Mouse (Mus musculus): ENCODE measurements at regions not wholly inside any gene's neighbourhood (a gene's known extent, or its start where the extent isn't known, plus 50 kb on each side); places are given as distances from the start of the nearest gene placed in this dataset.
A peak's percentile ranks its signal among the peaks of the same experiment; 100 is the strongest.

DNA sequence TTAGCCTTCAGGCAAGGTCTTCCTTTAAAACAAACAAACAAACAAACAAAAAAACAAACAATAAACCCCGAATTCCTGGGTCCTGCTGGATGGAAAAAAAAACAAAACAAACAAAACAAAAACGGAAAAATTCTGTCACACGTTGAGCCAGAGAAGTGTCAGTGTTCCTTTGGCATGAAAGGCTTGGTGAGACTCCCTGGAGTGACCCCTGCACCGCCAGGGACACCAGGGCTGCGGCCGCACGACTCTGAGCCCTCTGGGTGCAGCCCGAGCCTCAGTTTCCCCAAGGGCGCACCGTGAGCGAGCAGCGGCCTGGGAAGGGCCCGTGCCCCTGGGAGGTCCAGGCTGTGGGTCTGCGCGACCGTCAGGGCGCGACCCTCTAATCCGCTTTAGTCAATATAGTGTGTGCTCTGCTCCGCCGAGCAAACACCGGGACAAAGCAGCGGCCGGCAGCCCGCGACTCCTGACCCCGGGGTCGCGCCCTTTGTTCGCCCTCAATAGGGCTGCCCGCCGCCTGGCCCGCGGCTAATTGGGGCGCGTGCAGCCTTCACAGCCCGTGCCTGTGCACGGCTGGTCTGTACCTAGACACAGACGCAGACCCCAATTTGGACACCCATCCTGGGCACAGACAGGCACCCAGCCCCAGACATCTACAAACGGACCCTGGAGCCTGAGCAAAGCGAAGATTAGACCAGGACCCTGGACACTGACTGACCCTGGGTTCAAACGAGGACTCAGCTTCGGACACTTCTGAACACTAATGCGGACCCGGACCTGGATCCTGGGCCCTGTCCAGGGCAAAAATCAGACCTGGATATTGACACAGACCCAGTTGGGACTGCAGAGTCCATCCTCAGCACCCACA, 74.0 kb upstream of the Ppara start:
- no peak for DNase-seq (ENCODE audit: low spot score in 2 of 2)

DNA sequence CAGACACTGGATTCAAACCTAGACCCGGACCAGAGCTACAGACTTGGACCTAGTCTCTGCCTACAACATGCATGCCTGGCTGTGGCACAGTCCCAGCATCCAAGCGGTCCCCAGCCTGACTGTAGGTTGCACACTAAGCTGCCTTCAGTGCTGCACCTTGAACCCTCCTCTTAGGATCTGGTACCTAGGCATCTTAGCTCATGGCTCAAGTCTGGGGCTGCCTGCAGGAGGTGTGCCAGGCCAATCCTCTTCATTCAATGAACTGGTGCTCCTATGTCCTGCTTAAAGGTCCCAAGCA, 73.4 kb upstream of the Ppara start:
- DNase-seq (ENCODE audit: low spot score in 2 of 2): no peak

DNA sequence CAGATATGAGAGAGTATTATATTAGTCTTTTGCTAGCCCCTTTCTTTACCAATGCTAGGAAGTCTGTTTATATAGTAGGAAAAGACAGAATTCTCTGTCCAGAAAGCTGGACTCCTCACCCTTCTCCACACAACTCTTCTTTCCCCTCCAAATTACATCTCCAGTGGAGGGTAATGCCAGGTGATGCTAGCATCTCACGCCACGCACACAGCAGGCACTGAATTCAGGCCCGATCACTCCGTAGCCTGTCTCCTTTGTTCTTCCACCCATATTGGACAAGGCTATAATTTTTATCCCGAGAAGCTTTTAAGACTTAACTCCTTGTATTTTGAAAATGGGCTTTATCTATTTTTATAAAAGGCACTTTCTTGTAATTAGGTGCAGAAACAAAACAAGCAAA, 73.0 kb upstream of the Ppara start:
- no peak for DNase-seq (ENCODE audit: low spot score in 2 of 2)

DNA sequence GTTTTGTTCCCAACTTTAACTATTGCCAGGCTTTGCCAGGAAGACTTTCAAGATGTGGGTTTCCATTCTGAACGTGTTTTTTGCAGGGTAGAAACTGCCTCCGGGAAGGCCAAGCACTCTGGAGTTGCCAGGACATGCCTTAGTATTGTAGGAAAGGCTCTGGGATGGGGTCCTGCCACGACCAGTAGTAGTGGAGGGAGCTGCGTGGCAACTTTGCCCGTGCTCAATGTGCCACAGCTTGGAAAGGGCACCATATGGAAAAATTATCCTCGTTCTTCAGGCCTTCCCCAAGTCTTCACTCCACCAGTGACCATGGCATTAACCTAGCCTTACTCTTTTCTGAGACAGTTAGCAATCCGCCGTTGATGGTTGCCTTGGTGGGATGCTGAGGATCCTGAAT, 72.5 kb upstream of the Ppara start:
- no peak for DNase-seq (ENCODE audit: low spot score in 2 of 2)

DNA sequence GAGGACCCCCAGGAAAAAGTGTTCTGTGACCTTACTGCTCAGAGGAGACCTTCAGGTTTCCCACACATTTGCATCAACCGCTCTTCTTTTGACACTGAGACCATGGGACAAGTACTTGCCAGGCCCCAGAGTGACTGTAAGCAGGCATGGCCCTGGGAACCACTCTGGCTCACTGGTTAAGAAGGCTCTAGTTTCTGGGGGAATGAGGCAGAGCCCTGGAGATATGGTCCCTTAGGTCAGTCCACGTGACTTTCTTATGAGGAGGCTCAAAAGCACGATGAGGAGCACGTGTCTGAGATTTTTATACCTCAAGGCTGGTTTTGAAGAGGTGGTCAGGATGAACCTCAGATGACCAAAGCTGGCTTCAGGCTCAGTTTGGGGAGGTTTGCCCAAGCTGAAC, 72.1 kb upstream of the Ppara start:
- no peak for DNase-seq (ENCODE audit: low spot score in 2 of 2)

DNA sequence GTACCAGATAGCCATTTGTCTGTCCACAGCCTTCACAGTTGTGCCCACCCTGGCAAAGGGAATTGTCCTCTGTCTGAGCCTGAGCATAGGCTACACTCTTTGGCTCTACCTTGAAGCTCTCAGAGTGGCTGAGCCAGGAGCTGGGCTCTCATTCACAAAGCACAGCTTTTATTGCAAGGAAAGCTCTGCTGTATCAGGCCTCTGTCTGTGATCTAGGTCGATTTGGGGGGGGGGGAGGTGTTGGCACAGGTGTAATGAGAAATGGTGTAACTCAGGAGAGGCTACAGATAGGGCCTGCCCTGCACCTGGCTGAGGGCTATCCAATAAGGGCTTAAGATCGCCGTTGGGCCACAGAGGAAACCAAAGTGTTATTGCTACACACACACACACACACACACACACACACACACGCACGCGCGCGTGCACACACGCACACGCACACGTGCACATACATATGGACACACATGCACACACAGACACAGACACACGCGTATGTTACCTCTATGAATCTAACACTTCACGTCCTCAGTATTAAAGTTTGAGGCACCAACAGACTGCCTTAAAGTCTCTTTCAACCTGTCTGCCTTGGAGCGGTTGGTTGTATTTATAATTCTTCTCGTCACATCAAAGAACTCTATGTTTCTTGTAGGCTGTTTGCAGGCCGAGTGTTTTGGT, 70.9 kb upstream of the Ppara start:
- DNase-seq (ENCODE audit: low spot score in 2 of 2): no peak

DNA sequence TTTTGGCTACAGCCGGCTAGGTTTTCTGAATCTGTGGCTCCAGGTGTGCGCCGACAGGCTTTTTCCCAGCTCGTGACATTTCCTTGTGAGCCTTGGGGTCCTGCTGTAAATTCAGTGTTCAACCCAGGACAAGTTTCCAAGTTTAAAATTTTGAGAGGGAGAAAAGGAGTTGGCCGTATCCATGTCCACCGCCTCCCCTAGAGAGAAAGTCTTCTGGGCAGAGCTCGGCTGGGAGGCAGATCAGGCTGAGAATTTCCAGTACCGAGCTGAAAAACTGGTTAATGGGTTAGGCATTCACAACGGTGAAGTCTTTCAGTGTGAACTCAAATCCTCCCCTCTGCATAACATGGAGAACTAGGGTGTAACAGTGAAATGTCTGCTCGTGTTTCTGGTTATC, 70.4 kb upstream of the Ppara start:
- DNase-seq (ENCODE audit: low spot score in 2 of 2): no peak

DNA sequence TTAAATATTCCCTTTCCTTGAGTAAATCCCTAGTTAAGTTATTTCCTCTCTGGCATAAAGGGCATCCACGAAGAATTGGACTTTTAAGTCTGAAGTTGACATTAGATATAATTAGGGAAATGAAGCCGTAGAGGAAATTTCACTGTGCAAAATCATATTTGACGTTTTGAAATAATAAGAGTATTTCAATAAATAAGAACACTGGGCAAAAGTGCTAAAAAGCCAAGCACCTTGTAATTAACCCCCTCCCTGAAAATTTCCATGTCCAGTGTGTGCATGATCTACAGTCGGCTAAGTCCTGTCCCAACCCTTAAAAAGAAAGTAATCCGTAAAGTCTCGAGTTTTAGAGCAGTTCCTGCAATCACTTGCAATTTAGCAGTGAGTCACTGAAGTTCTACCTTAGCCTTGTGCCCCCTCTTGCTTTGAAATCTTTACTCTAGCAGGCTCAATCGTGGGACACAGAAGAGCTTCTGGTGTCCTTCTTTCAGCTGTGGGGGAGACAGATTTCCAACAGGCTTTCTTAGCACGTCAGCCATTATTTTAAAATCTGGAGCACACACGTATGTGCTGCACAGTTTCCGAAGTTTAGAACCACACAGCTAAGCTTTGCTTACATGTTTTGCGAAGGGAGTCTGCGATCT, 69.5 kb upstream of the Ppara start:
- DNase-seq (ENCODE audit: low spot score in 2 of 2): peak in 1 of 2 experiments; percentile 49

DNA sequence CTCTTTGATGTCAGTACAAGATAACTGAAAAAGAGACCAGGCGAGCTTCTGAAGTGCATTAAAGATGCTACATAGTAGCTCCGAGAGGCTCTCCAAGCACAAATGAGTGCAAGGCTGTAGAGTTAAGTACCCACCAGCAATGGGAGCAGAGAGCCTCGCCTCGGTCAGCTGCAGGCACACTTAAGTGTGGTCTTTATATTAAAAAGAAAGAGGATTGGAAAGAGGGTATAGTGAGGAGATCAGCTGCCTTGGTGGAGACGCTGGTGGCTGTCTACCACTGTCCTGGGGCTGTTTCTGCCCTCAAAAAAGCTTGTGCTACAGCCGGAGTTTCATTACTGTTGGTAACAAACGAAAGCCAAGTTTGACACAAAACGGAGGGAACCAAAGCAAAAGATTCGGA, 68.3 kb upstream of the Ppara start:
- no peak for DNase-seq (ENCODE audit: low spot score in 2 of 2)

DNA sequence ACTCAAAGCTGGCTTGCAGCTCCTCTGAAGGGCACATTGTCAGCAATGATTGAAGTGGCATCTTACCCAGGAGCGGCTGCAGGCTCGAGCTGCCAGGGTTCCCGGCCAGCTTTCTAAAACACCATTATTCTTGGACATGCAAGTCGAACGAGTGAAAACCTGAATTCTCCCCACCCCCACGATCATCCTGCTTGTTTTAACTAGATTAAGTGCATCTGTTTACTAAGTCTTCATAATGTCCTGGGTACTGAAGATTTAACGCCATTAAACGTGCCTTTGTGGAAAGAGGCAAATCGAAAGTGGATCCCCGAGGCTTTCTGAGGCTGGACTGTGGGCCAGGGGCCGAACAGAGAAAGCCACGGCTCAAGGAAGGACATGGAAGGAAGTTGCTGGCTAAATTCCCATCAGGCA, 67.4 kb upstream of the Ppara start:
- no peak for DNase-seq (ENCODE audit: low spot score in 2 of 2)

DNA sequence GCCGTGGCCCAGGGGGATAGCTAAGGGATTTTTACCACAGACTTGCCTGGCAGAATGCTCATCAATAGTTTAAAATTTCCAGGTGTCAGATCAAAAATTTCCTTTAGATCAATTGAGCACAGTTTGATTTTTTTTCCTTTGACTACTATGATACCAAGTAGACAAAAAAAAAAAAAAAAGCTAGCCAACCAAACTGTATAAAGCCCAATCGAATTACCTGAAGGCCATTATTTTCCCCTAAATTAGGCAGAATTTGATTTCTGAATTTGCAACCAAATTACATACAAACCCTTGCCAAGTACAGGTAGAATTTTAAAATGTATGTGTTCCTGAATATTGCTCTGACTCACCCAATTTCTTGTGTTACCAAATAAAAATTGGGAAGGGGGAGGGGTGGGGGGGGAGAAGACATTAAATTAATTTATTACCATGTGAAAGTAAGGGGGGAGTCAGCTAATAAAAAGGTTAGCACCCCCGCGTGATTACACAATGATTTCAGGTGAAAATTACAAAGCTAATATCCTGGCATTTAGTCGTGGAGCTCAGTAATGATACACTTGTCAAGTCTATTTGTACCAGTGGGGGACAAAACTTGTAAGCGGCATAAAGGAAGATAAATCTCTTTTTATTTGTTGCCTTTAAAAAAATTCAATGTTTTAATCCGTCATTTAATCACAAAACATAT, 66.7 kb upstream of the Ppara start:
- DNase-seq (ENCODE audit: low spot score in 2 of 2): no peak

DNA sequence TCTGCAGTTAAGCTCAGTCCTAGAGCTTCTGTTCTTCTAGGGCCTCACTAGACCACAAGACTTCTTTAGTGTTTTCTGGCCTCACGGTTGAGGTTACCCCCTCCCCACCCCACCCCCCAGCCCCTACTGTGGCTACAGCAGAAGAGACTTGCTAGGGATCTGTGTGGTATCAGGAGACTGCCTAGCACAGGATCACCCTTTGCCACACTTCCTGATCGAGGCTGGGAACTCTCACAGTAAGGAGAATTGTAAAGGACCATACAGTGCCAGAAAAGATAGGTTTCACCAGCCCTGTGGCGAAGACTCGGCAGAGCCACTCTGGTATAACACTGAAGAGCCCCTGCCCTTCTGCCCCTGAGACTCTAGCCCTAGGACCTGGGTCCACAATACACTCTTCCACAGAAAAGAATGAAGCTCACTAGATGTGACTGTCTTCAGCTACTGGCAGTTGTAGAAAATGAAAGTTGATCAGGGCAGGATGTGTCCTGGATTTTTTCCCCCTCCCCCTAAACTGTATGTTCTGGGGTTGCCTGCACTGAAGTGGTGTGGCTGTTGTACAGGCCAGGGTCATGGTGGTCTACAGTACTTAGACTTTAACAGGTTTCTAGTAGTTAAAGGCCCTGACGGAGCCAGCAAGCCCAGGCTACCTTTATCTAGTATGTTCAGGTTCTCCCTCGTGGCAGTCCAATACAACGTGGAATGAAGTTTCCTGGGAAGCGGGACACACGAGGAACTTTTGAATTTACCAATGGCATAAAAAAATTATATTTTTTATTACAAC, 65.7 kb upstream of the Ppara start:
- DNase-seq (ENCODE audit: low spot score in 2 of 2): no peak

DNA sequence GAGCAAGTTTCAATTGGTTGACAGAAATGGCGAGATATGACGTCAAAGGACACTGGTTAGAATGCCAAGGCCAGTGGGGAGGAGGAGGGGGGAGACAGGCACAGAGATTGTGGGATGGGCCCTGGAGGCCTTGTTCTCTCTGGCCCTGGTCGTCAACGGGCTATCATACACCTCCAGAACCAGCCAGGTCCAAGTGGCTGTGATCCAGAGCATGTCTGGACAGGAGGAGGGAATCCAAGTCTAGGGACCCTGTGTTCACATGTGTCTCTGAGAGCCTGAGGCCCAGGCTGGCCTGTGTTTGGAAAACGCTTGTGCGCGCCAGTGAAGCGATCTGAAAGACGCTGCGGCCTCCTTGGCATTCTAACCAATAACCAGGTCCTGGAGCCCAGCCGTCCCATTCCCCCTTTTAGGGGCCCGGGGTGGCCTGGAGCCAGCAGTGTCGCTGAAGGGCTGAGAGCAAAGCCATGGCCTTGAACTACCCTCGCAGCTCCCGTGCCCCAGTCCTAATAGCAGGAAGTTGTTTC, 65.1 kb upstream of the Ppara start:
- DNase-seq (ENCODE audit: low spot score in 2 of 2): peak; percentile 74 to 86

DNA sequence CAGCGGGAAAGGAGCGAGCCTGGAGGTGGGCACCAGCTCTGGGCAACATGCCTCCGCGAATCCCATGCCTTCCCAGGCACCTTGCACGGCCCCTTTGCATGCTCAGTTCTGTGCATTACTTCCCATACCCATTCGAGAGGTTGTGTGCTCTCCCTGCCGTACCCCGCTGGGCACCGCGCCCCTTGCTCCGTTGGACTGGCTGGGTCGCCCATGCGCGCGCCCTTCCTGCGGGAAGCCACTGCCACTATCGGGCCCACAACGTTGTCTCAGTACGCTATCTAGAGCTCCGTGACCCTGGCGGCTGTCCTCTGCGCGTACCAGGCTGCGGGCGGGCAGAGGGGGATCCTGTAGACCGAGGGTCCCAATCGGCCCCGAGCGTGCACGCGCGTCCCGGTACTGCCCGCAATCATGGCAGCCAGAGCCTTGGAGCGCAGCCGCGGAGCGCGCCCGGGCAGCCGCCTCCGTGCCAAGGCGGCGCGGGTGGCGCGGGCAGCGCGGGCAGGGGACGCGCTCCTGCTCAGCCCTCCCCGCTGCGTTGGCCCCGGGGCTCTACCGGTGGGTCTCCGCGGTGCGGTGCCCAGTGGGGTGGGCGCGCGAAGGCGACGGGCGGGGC, 64.5 kb upstream of the Ppara start:
- peak; percentile 68 to 82 for DNase-seq (ENCODE audit: low spot score in 2 of 2)

DNA sequence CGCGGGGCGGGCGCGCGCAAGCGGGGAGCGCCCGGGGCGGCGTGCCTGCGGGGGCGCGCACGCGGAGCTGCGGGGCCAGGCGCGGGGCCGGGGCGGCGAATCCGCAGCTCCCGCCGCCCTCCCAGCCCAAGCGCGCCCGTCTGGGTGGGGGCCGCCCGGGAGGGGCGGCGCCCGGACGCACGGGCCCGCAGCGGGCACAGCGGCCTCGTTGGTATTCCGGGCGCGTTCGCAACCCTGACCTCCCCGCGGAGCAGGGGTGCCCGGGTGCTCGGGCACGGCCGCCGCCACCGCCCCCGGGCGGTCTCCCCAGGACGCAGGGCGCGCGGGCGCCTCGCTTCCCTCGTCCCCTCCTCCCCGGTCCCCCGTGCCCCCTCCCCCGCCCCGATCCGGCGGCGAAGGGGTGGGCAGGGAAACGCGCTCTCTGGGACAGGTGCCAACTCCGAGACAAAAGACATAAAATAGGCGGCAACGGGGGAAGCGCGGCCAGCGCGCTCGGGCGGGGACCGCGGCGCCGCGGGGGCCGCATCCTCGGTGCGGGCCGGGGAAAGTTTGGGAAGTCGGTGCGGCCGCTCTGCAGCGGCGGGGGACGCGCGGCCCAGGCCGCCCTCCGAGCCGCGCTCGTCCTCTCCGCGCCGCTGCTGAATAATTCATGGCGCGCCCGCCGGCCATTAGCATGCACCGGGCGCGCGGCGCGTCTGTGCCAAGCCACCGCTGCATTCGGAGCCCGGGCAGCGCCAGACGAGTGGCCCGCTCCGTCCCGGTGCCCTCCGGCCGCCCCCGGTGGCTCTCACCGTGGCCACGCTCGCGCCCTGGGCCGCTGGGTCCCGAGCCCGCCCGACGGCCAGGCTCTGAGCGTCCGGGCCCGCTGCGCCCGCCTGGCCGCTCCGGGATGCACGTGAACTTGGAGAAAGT, 63.7 kb upstream of the Ppara start:
- DNase-seq (ENCODE audit: low spot score in 2 of 2): peak; percentile 81 to 91

DNA sequence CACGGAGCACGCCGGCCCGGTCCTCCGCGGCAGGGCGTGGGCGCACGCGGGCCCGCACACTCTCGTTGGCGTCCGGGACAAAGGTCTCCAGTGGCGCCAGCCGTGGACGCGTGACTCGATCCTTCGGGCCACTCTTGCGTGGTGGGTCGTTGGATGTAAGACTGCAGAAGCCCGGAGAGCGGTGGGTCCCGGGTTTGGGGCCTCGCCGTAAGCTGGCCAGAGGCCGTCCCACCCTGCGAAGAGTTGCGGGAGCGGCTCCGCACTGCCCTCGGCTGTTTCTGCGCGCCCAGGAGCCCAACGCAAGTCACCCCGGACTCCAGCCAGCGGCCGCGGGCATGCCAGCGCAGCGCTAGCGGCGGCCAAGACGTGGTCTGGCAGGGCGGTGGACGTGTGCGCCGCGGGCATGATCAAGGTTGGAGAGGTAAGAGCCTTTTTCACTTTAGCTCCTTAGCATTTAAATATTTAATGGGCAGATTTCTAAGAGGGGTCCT, 63.0 kb upstream of the Ppara start:
- DNase-seq (ENCODE audit: low spot score in 2 of 2): no peak

DNA sequence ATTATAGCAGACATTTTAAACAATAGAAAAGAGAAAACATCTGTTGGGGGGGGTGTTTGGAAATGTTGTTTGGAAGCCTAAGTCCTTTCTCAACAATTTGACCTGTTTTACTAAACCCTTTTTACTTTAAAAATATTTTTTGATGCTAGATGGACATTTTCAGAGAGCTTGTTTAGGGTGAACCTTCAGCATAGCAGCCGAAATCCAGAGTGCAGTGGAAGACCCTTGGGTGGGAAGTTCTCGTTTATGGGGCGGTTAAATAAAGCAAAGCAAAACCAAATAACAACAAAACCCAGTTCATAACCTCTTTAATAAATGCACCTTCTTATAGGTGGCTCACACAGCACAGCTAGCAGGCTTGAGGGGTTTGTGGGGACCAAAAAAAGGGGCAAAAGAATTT, 62.4 kb upstream of the Ppara start:
- DNase-seq (ENCODE audit: low spot score in 2 of 2): no peak

DNA sequence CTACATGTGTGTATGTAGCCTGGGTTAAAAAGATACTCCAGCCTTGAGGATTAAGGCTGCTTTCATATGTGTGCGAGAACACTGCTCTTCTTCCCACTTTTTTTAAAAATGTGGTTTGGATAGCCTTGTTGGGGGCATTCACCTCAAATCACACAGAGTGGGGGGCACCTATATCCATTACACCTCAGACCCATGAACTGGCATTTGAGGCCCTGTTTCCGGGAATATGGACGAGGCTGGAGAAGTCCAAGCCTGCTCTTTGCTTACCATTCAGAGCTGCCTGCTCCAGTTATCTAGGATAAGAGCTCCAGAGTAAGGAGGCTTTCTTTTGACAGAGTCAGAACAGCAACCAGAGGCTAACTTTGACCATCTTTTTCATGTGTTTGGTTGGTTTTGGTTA, 61.9 kb upstream of the Ppara start:
- no peak for DNase-seq (ENCODE audit: low spot score in 2 of 2)

DNA sequence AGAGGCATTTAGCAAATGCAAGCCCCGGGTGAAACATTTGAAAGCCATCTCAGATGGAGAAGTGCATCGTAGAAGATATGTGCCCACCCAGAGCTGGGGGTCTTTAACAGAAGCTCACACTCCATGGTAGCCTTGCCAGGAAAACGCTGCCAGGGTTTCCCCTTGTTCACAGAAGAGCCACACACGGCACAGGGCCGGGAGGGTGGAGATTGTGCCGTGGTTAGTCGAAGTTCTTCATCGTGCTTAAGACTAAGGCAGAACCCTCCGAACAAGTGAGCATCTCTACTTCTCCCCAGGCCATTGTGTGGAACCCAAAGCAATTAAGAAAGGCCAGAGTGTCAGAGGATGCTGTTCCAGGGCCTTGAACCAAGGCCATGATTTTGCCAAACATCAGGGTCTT, 61.3 kb upstream of the Ppara start:
- no peak for DNase-seq (ENCODE audit: low spot score in 2 of 2)

Measured in layer of hippocampus, adult 18-20 months (tissue).